Mouse (Mus musculus): Measurements from ENCODE around the gene Snx33. TPM values are rescaled to one million over a fixed set of nuclear protein-coding genes. Genes with fewer than 3 reads are reported as not detected.

Snx33 gene
- polyA plus RNA-seq, 1 experiment from 2014 or later: 3.3 TPM

GRCm38 (mm10) chr9:56890522-56891250, 37.5 kb downstream of the Snx33 start:
- no peaks in the 10 kb centered on the region for H3K36me3 ChIP-seq (ENCODE audit: control insufficient read depth, insufficient read depth, low read length)
- H3K9ac ChIP-seq (ENCODE audit: low read depth, low read length): no peak overlapping the region
- H3K9me3 ChIP-seq (ENCODE audit: control insufficient read depth, low read length): no peaks in the 10 kb centered on the region
- WGBS: 68% methylated on average over 11 of the region's 11 CpGs
- no peak for ATAC-seq (ENCODE audit: low FRiP score)
- no peaks in the 10 kb centered on the region for H3K27me3 ChIP-seq (ENCODE audit: control insufficient read depth, insufficient read depth, low read length)
- no peak for DNase-seq (ENCODE audit: low spot score)
- no peak overlapping the region for H3K4me2 ChIP-seq (replicated peaks; ENCODE audit: low read depth, low read length)
- H3K27ac ChIP-seq (ENCODE audit: low read depth, low read length): no peak overlapping the region
- H3K4me3 ChIP-seq (ENCODE audit: low read depth, low read length): no peak overlapping the region
- H3K4me1 ChIP-seq (replicated peaks; ENCODE audit: control insufficient read depth, insufficient read depth, low read length): peaks cover 3% of the 10 kb centered on the region; the same call in 1 of the 2 replicates

GRCm38 (mm10) chr9:56889817-56890216, 38.4 kb downstream of the Snx33 start:
- no peaks in the 10 kb centered on the region for H3K36me3 ChIP-seq (ENCODE audit: control insufficient read depth, insufficient read depth, low read length)
- H3K27ac ChIP-seq (ENCODE audit: low read depth, low read length): no peak overlapping the region
- H3K9me3 ChIP-seq (ENCODE audit: control insufficient read depth, low read length): no peaks in the 10 kb centered on the region
- H3K4me3 ChIP-seq (ENCODE audit: low read depth, low read length): no peak overlapping the region
- no peaks in the 10 kb centered on the region for H3K27me3 ChIP-seq (ENCODE audit: control insufficient read depth, insufficient read depth, low read length)
- H3K4me1 ChIP-seq (replicated peaks; ENCODE audit: control insufficient read depth, insufficient read depth, low read length): peaks cover 3% of the 10 kb centered on the region; the same call in 1 of the 2 replicates
- ATAC-seq (ENCODE audit: low FRiP score) (peak; percentile 73), DNase-seq (ENCODE audit: low spot score) (peak; percentile 90)
- peak overlapping the region; percentile 40 for H3K4me2 ChIP-seq (replicated peaks; ENCODE audit: low read depth, low read length)
- 10% methylated on average over 14 of the region's 14 CpGs for WGBS
- H3K9ac ChIP-seq (ENCODE audit: low read depth, low read length): no peak overlapping the region

- no peak overlapping the region for H3K4me3 ChIP-seq (ENCODE audit: low read depth, low read length)
- no peak for DNase-seq (ENCODE audit: low spot score)
- WGBS: 89% methylated on average over 16 of the region's 16 CpGs
- 0 out of 2 replicates have a peak, but pooled peaks cover 3% of the 10 kb centered on the region for H3K4me1 ChIP-seq (replicated peaks; ENCODE audit: control insufficient read depth, insufficient read depth, low read length)
- no peaks in the 10 kb centered on the region for H3K27me3 ChIP-seq (ENCODE audit: control insufficient read depth, insufficient read depth, low read length)
- H3K9me3 ChIP-seq (ENCODE audit: control insufficient read depth, low read length): no peaks in the 10 kb centered on the region
- no peak for ATAC-seq (ENCODE audit: low FRiP score)
- no peaks in the 10 kb centered on the region for H3K36me3 ChIP-seq (ENCODE audit: control insufficient read depth, insufficient read depth, low read length)
- H3K9ac ChIP-seq (ENCODE audit: low read depth, low read length): no peak overlapping the region
- no peak overlapping the region for H3K4me2 ChIP-seq (replicated peaks; ENCODE audit: low read depth, low read length)
- no peak overlapping the region for H3K27ac ChIP-seq (ENCODE audit: low read depth, low read length)
These were observed 40.6 kb downstream of the Snx33 start for GRCm38 (mm10) chr9:56887581-56887980.

GRCm38 (mm10) chr9:56886601-56887000, 41.6 kb downstream of the Snx33 start:
- Histone ChIP-seq H3K27ac (ENCODE audit: low read depth, low read length) (no peak overlapping the region), H3K4me2 (replicated peaks; ENCODE audit: low read depth, low read length) (no peak overlapping the region), H3K27me3 (ENCODE audit: control insufficient read depth, insufficient read depth, low read length) (no peaks in the 10 kb centered on the region), H3K9ac (ENCODE audit: low read depth, low read length) (no peak overlapping the region), H3K36me3 (ENCODE audit: control insufficient read depth, insufficient read depth, low read length) (no peaks in the 10 kb centered on the region), H3K4me1 (replicated peaks; ENCODE audit: control insufficient read depth, insufficient read depth, low read length) (0 out of 2 replicates have a peak, but pooled peaks cover under 1% of the 10 kb centered on the region), H3K4me3 (ENCODE audit: low read depth, low read length) (no peak overlapping the region), H3K9me3 (ENCODE audit: control insufficient read depth, low read length) (no peaks in the 10 kb centered on the region)
- DNase-seq (ENCODE audit: low spot score) (no peak), ATAC-seq (ENCODE audit: low FRiP score) (no peak)
- WGBS: 94% methylated on average over 15 of the region's 15 CpGs

- no peaks in the 10 kb centered on the region for H3K27me3 ChIP-seq (ENCODE audit: control insufficient read depth, insufficient read depth, low read length)
- no peak overlapping the region for H3K4me2 ChIP-seq (replicated peaks; ENCODE audit: low read depth, low read length)
- H3K4me3 ChIP-seq (ENCODE audit: low read depth, low read length): no peak overlapping the region
- DNase-seq (ENCODE audit: low spot score): peak; percentile 64
- 61% methylated on average over 13 of the region's 13 CpGs for WGBS
- no peaks in the 10 kb centered on the region for H3K4me1 ChIP-seq (replicated peaks; ENCODE audit: control insufficient read depth, insufficient read depth, low read length)
- no peaks in the 10 kb centered on the region for H3K9me3 ChIP-seq (ENCODE audit: control insufficient read depth, low read length)
- H3K9ac ChIP-seq (ENCODE audit: low read depth, low read length): no peak overlapping the region
- no peaks in the 10 kb centered on the region for H3K36me3 ChIP-seq (ENCODE audit: control insufficient read depth, insufficient read depth, low read length)
- ATAC-seq (ENCODE audit: low FRiP score): no peak
- no peak overlapping the region for H3K27ac ChIP-seq (ENCODE audit: low read depth, low read length)
These were observed 42.1 kb downstream of the Snx33 start for GRCm38 (mm10) chr9:56886113-56886512.

- no peak overlapping the region for H3K27ac ChIP-seq (ENCODE audit: low read depth, low read length)
- WGBS: 87% methylated on average over 4 of the region's 4 CpGs
- no peaks in the 10 kb centered on the region for H3K27me3 ChIP-seq (ENCODE audit: control insufficient read depth, insufficient read depth, low read length)
- no peak overlapping the region for H3K9ac ChIP-seq (ENCODE audit: low read depth, low read length)
- H3K36me3 ChIP-seq (ENCODE audit: control insufficient read depth, insufficient read depth, low read length): no peaks in the 10 kb centered on the region
- DNase-seq (ENCODE audit: low spot score): no peak
- H3K4me3 ChIP-seq (ENCODE audit: low read depth, low read length): no peak overlapping the region
- ATAC-seq (ENCODE audit: low FRiP score): no peak
- H3K9me3 ChIP-seq (ENCODE audit: control insufficient read depth, low read length): no peaks in the 10 kb centered on the region
- no peak overlapping the region for H3K4me2 ChIP-seq (replicated peaks; ENCODE audit: low read depth, low read length)
- H3K4me1 ChIP-seq (replicated peaks; ENCODE audit: control insufficient read depth, insufficient read depth, low read length): no peaks in the 10 kb centered on the region
These were observed 43.8 kb downstream of the Snx33 start for GRCm38 (mm10) chr9:56884328-56884727.

- Histone ChIP-seq H3K4me3 (ENCODE audit: low read depth, low read length) (no peak overlapping the region), H3K4me1 (replicated peaks; ENCODE audit: control insufficient read depth, insufficient read depth, low read length) (no peaks in the 10 kb centered on the region), H3K27me3 (ENCODE audit: control insufficient read depth, insufficient read depth, low read length) (no peaks in the 10 kb centered on the region), H3K4me2 (replicated peaks; ENCODE audit: low read depth, low read length) (no peak overlapping the region), H3K36me3 (ENCODE audit: control insufficient read depth, insufficient read depth, low read length) (no peaks in the 10 kb centered on the region), H3K9ac (ENCODE audit: low read depth, low read length) (no peak overlapping the region), H3K9me3 (ENCODE audit: control insufficient read depth, low read length) (no peaks in the 10 kb centered on the region), H3K27ac (ENCODE audit: low read depth, low read length) (no peak overlapping the region)
- ATAC-seq (ENCODE audit: low FRiP score) (no peak), DNase-seq (ENCODE audit: low spot score) (no peak)
- 88% methylated on average over 7 of the region's 7 CpGs for WGBS
These were observed 44.7 kb downstream of the Snx33 start for GRCm38 (mm10) chr9:56883470-56883869.

GRCm38 (mm10) chr9:56882818-56883217, 45.4 kb downstream of the Snx33 start:
- ATAC-seq (ENCODE audit: low FRiP score) (no peak), DNase-seq (ENCODE audit: low spot score) (no peak)
- WGBS: 82% methylated on average over 12 of the region's 12 CpGs
- Histone ChIP-seq H3K36me3 (ENCODE audit: control insufficient read depth, insufficient read depth, low read length) (no peaks in the 10 kb centered on the region), H3K27ac (ENCODE audit: low read depth, low read length) (no peak overlapping the region), H3K4me3 (ENCODE audit: low read depth, low read length) (no peak overlapping the region), H3K27me3 (ENCODE audit: control insufficient read depth, insufficient read depth, low read length) (no peaks in the 10 kb centered on the region), H3K9ac (ENCODE audit: low read depth, low read length) (no peak overlapping the region), H3K4me2 (replicated peaks; ENCODE audit: low read depth, low read length) (no peak overlapping the region), H3K4me1 (replicated peaks; ENCODE audit: control insufficient read depth, insufficient read depth, low read length) (no peaks in the 10 kb centered on the region), H3K9me3 (ENCODE audit: control insufficient read depth, low read length) (no peaks in the 10 kb centered on the region)

GRCm38 (mm10) chr9:56882283-56882682, 45.9 kb downstream of the Snx33 start:
- Histone ChIP-seq H3K36me3 (ENCODE audit: control insufficient read depth, insufficient read depth, low read length) (no peaks in the 10 kb centered on the region), H3K4me2 (replicated peaks; ENCODE audit: low read depth, low read length) (no peak overlapping the region), H3K9ac (ENCODE audit: low read depth, low read length) (no peak overlapping the region), H3K4me3 (ENCODE audit: low read depth, low read length) (no peak overlapping the region), H3K4me1 (replicated peaks; ENCODE audit: control insufficient read depth, insufficient read depth, low read length) (no peaks in the 10 kb centered on the region), H3K27ac (ENCODE audit: low read depth, low read length) (no peak overlapping the region), H3K9me3 (ENCODE audit: control insufficient read depth, low read length) (no peaks in the 10 kb centered on the region), H3K27me3 (ENCODE audit: control insufficient read depth, insufficient read depth, low read length) (no peaks in the 10 kb centered on the region)
- DNase-seq (ENCODE audit: low spot score): no peak
- ATAC-seq (ENCODE audit: low FRiP score): no peak
- 70% methylated on average over 4 of the region's 4 CpGs for WGBS

Measured in hindbrain, embryonic 11.5 days (tissue).